Mouse (Mus musculus) liver, postnatal 0 days (tissue): Measurements from ENCODE around the gene Kcnn1. TPM values are rescaled to one million over a fixed set of nuclear protein-coding genes. Genes with fewer than 3 reads are reported as not detected.

Experiments
- ATAC-seq: fragments of 200-750 bp; cut with Nextera tagmentation; 2 replicates; pipeline ENCODE4 v1.8.0; 2017; ENCODE audit warnings: mild to moderate bottlenecking, moderate library complexity
- DNase-seq: peaks from one replicate; pipeline ENCODE4 v3.0.0-alpha.2; 2016
- H3K27ac ChIP-seq: fragments of 300-500 bp; sonication (generic); 2 replicates; pipeline ENCODE4 v1.5.1; 2014; ENCODE audit warnings: antibody characterized with exemption, moderate library complexity, mild to moderate bottlenecking, low read depth
- H3K27me3 ChIP-seq: fragments of 300-500 bp; sonication (generic); 2 replicates; pipeline ENCODE4 v1.6.1; 2014; ENCODE audit warnings: low read length, control low read depth, mixed read lengths; ENCODE audit not compliant: insufficient read depth
- H3K36me3 ChIP-seq: fragments of 300-500 bp; sonication (generic); replicated peaks from 2 replicates; pipeline ENCODE4 v1.6.1; 2014; ENCODE audit warnings: mild to moderate bottlenecking, control low read depth, low read length, moderate library complexity, mixed read lengths; ENCODE audit not compliant: insufficient read depth
- H3K4me1 ChIP-seq: fragments of 300-500 bp; sonication (generic); 2 replicates; pipeline ENCODE4 v1.6.1; 2014; ENCODE audit warnings: antibody characterized with exemption, mild to moderate bottlenecking, control low read depth; ENCODE audit not compliant: insufficient read depth
- H3K4me2 ChIP-seq: fragments of 300-500 bp; sonication (generic); 2 replicates; pipeline ENCODE4 v1.6.1; 2014; ENCODE audit warnings: low read depth, mild to moderate bottlenecking, low read length, moderate library complexity, mixed read lengths
- H3K4me3 ChIP-seq: fragments of 300-500 bp; sonication (generic); 2 replicates; pipeline ENCODE4 v1.5.1; 2014; ENCODE audit warnings: low read depth, low read length
- H3K9ac ChIP-seq: fragments of 300-500 bp; sonication (generic); replicated peaks from 2 replicates; pipeline ENCODE4 v1.6.1; 2014; ENCODE audit warnings: mild to moderate bottlenecking, moderate library complexity
- H3K9me3 ChIP-seq: fragments of 300-500 bp; sonication (generic); 2 replicates; pipeline ENCODE4 v1.6.1; 2016; ENCODE audit warnings: mild to moderate bottlenecking, control low read depth, low read length, mixed read lengths
- CTCF ChIP-seq: sonication (generic); IDR thresholded peaks from 2 replicates; pipeline ENCODE4 v1.5.1; 2016; ENCODE audit warnings: antibody characterized with exemption, low read depth
- EP300 ChIP-seq: IDR thresholded peaks from 2 replicates; pipeline ENCODE4 v1.6.1; 2016; ENCODE audit warnings: antibody characterized with exemption, low read depth, mild to moderate bottlenecking
- WGBS: fragments of 180-500 bp; shearing (Covaris S2); extraction: QIAGEN DNeasy Blood & Tissue Kit; methylation state at CpG from one replicate; pipeline ENCODE4 v1.1.7; 2014; ENCODE audit not compliant: insufficient replicate concordance; 5-methylcytosine and 5-hydroxymethylcytosine counted together
- polyA plus RNA-seq: library from polyadenylated mRNA; unstranded; fragments of >200 nt; fragmentation: Nextera tagmentation; extraction: Ambion mirVana; gene quantifications from 2 replicates; pipeline ENCODE4 v1.2.1, GENCODE M21; 2015

Gene Kcnn1
- polyA plus RNA-seq, 1 experiment from 2014 or later = 0.19 TPM

- Histone ChIP-seq H3K27ac (peak overlapping the region; percentile 94), H3K4me1 (peaks cover 36% of the 10 kb centered on the region), H3K4me2 (peak overlapping the region; percentile 58), H3K27me3 (no peaks in the 10 kb centered on the region), H3K9ac (peak overlapping the region; percentile 58), H3K4me3 (peak overlapping the region; percentile 40), H3K36me3 (peaks cover 5% of the 10 kb centered on the region), H3K9me3 (no peaks in the 10 kb centered on the region)
- TF ChIP-seq CTCF (peak; percentile 99), EP300 (peak; percentile 5; the same call in 1 of the 2 replicates)
- DNase-seq = peak; percentile 95
- WGBS = 22% methylated on average over 22 of the region's 22 CpGs
- ATAC-seq = no peak
These were observed 21.6 kb downstream of the Kcnn1 start for GRCm38 (mm10) chr8:70841147-70842072.

- Histone ChIP-seq H3K36me3 (peaks cover 9% of the 10 kb centered on the region), H3K4me3 (peak overlapping the region; percentile 40), H3K27ac (peak overlapping the region; percentile 94), H3K9me3 (no peaks in the 10 kb centered on the region), H3K4me2 (peak overlapping the region; percentile 58), H3K4me1 (peaks cover 39% of the 10 kb centered on the region), H3K27me3 (no peaks in the 10 kb centered on the region), H3K9ac (0 out of 2 replicates have a peak overlapping the region, but pooled peaks have one; percentile 58)
- WGBS = 38% methylated on average over 10 of the region's 10 CpGs
- DNase-seq = no peak
- no peak for ATAC-seq
- TF ChIP-seq CTCF (no peak), EP300 (0 out of 2 replicates have a peak, but pooled peaks have one; percentile 6)
These were observed 22.5 kb downstream of the Kcnn1 start for GRCm38 (mm10) chr8:70840590-70840989.

DNA sequence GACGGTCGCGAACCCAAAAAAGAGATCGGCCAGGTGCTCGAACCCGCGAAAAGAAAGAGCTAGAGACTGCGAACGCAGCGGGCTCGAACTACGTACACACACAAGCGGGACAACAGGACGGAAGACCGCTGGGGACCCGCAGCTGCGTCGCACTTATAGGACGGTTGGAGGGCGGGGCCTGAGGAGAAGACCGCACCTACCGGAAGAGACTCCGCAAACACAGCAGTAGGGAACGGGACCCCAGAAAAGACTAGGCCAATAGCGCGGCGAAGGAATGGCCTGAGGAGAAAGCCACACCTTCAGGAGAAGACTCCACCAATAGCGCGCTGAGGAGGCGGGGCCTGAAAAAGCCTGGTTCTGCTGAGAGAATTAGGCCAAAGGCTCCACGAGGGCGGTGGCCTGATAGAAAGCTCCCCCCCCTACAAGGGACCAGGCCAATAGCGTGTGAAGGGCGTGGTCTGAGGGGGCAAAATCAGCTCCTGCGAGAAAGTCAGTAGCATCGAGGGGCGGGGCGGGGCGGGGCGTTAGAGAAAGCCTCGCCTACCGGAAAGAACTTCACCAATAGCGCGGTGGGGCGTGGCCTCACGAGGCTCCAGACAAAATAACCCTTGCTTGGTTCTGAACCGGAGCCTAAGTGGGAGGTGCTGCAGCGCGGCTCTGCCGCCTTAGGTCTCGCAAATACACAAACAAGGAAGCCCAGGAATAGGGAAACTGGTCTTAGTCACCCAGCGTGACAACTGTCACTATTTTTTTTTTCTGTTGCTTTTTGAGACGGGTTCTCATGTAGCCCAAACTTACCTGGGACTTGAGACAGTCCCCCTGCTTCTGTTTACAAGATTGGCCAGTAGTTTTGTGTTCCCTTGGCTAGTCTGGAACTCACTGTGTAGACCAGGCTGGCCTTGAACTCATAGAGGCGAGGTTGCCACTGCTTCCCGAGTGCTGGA lies 23.4 kb downstream of the Kcnn1 start, which contains the start of gene Arrdc2:
TSS of gene Arrdc2 (minus strand) at position 313 of the 944 bp plus-strand sequence.
- H3K27me3 ChIP-seq = no peaks in the 10 kb centered on the region
- H3K4me2 ChIP-seq = peak within 1 kb of the TSS; percentile 94
- ATAC-seq (peak; percentile 92), DNase-seq (peak; percentile 100)
- peaks cover 44% of the 10 kb centered on the region for H3K4me1 ChIP-seq
- H3K27ac ChIP-seq = peak within 1 kb of the TSS; percentile 94
- H3K9me3 ChIP-seq = no peaks in the 10 kb centered on the region
- peak within 1 kb of the TSS; percentile 71 for H3K4me3 ChIP-seq
- 2% methylated on average over 55 of the region's 55 CpGs for WGBS
- peak within 1 kb of the TSS; percentile 81 for H3K9ac ChIP-seq
- TF ChIP-seq CTCF = peak; percentile 8; the same call in 1 of the 2 replicates
- TF ChIP-seq EP300 = peak; percentile 74; the same call in 1 of the 2 replicates
- H3K36me3 ChIP-seq = peaks cover 15% of the 10 kb centered on the region

- Histone ChIP-seq H3K4me2 (peak overlapping the region; percentile 94), H3K4me3 (peak overlapping the region; percentile 71), H3K9me3 (no peaks in the 10 kb centered on the region), H3K9ac (peak overlapping the region; percentile 81), H3K27ac (peak overlapping the region; percentile 94), H3K4me1 (peaks cover 37% of the 10 kb centered on the region), H3K27me3 (no peaks in the 10 kb centered on the region), H3K36me3 (peaks cover 15% of the 10 kb centered on the region)
- 3% methylated on average over 59 of the region's 66 CpGs for WGBS
- DNase-seq (peak; percentile 43), ATAC-seq (peak; percentile 52)
- no peak for TF ChIP-seq EP300
- TF ChIP-seq CTCF = no peak
These were observed 24.2 kb downstream of the Kcnn1 start for GRCm38 (mm10) chr8:70838654-70839407.

DNA sequence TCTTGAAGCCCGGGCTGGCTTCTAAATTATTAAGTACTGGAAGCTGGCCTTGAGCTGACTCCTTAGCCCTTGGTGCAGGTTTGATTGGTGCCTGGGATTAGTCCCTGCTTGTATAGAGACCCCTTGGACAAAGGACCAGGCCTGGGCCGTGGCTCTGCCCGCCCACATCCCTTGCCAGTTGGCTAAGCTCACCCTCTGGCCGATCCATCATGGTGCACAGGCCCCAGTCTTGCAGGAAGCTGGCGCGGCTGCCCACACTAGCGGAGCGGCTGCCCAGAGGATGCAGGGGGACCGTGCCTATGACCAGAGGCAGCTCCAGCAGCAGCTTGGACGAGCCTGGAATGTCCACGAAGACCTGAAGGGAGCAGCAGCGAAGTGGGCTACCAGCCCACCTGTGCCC lies 26.4 kb downstream of the Kcnn1 start:
- peaks cover 15% of the 10 kb centered on the region for H3K36me3 ChIP-seq
- H3K4me3 ChIP-seq = no peak overlapping the region
- TF ChIP-seq EP300 = no peak
- TF ChIP-seq CTCF = no peak
- H3K27me3 ChIP-seq = no peaks in the 10 kb centered on the region
- DNase-seq = no peak
- ATAC-seq = no peak
- no peak overlapping the region for H3K27ac ChIP-seq
- peak overlapping the region; percentile 7; the same call in 1 of the 2 replicates for H3K4me2 ChIP-seq
- 86% methylated on average over 12 of the region's 12 CpGs for WGBS
- peaks cover 28% of the 10 kb centered on the region for H3K4me1 ChIP-seq
- no peaks in the 10 kb centered on the region for H3K9me3 ChIP-seq
- no peak overlapping the region; the same call in 1 of the 2 replicates for H3K9ac ChIP-seq
